Mouse (Mus musculus) neural tube, embryonic 13.5 days (tissue): ENCODE data around the gene Tpm1. TPM values are rescaled to one million over a fixed set of nuclear protein-coding genes. Genes with fewer than 3 reads are reported as not detected.
A peak's percentile ranks its signal among the peaks of the same experiment; 100 is the strongest.

ENCODE experiments used
- ATAC-seq: fragments of 200-750 bp; cut with Nextera tagmentation; 2 replicates; pipeline ENCODE4 v1.8.0; 2017; ENCODE audit warnings: low read depth, mild to moderate bottlenecking, moderate TSS enrichment, moderate library complexity
- H3K27ac ChIP-seq: fragments of 300-500 bp; sonication (generic); replicated peaks from 2 replicates; pipeline ENCODE4 v1.5.1; 2015; ENCODE audit warnings: moderate library complexity, mild to moderate bottlenecking, inconsistent platforms
- H3K27me3 ChIP-seq: fragments of 300-500 bp; sonication (generic); 2 replicates; pipeline ENCODE4 v1.6.1; 2015; ENCODE audit warnings: mild to moderate bottlenecking, inconsistent platforms
- H3K36me3 ChIP-seq: fragments of 300-500 bp; sonication (generic); 2 replicates; pipeline ENCODE4 v1.6.1; 2015; ENCODE audit warnings: mild to moderate bottlenecking, inconsistent platforms
- H3K4me1 ChIP-seq: fragments of 300-500 bp; sonication (generic); replicated peaks from 2 replicates; pipeline ENCODE4 v1.6.1; 2015; ENCODE audit warnings: inconsistent platforms
- H3K4me2 ChIP-seq: fragments of 300-500 bp; sonication (generic); 2 replicates; pipeline ENCODE4 v1.6.1; 2015; ENCODE audit warnings: inconsistent platforms, mild to moderate bottlenecking, moderate library complexity
- H3K4me3 ChIP-seq: fragments of 300-500 bp; sonication (generic); 2 replicates; pipeline ENCODE4 v1.5.1; 2015; ENCODE audit warnings: mild to moderate bottlenecking, inconsistent platforms
- H3K9ac ChIP-seq: fragments of 300-500 bp; sonication (generic); 2 replicates; pipeline ENCODE4 v1.6.1; 2015; ENCODE audit warnings: moderate library complexity, mild to moderate bottlenecking, inconsistent platforms
- H3K9me3 ChIP-seq: fragments of 300-500 bp; sonication (generic); 2 replicates; pipeline ENCODE4 v1.6.1; 2016; ENCODE audit warnings: inconsistent platforms
- WGBS: fragments of 180-500 bp; shearing (Covaris S2); methylation state at CpG from one replicate; pipeline ENCODE4 v1.1.7; 2015; 5-methylcytosine and 5-hydroxymethylcytosine counted together
- polyA plus RNA-seq: library from polyadenylated mRNA; unstranded; fragments of >200 nt; fragmentation: Nextera tagmentation; extraction: Ambion mirVana; gene quantifications from 2 replicates; pipeline ENCODE4 v1.2.1, GENCODE M21; 2015

The Tpm1 gene
- polyA plus RNA-seq, 1 experiment from 2014 or later: 209 TPM

GRCm38 (mm10) chr9:67044551-67045305 is 4.5 kb downstream of the Tpm1 start:
- Histone ChIP-seq H3K4me1 (peaks cover 69% of the 10 kb centered on the region), H3K4me3 (no peak overlapping the region), H3K9me3 (no peaks in the 10 kb centered on the region), H3K27ac (peak overlapping the region; percentile 28; the same call in 1 of the 2 replicates), H3K4me2 (peak overlapping the region; percentile 75), H3K9ac (no peak overlapping the region), H3K27me3 (peaks cover 50% of the 10 kb centered on the region), H3K36me3 (no peaks in the 10 kb centered on the region)
- WGBS: 37% methylated on average over 9 of the region's 9 CpGs
- peak; percentile 28; the same call in 1 of the 2 replicates for ATAC-seq

DNA sequence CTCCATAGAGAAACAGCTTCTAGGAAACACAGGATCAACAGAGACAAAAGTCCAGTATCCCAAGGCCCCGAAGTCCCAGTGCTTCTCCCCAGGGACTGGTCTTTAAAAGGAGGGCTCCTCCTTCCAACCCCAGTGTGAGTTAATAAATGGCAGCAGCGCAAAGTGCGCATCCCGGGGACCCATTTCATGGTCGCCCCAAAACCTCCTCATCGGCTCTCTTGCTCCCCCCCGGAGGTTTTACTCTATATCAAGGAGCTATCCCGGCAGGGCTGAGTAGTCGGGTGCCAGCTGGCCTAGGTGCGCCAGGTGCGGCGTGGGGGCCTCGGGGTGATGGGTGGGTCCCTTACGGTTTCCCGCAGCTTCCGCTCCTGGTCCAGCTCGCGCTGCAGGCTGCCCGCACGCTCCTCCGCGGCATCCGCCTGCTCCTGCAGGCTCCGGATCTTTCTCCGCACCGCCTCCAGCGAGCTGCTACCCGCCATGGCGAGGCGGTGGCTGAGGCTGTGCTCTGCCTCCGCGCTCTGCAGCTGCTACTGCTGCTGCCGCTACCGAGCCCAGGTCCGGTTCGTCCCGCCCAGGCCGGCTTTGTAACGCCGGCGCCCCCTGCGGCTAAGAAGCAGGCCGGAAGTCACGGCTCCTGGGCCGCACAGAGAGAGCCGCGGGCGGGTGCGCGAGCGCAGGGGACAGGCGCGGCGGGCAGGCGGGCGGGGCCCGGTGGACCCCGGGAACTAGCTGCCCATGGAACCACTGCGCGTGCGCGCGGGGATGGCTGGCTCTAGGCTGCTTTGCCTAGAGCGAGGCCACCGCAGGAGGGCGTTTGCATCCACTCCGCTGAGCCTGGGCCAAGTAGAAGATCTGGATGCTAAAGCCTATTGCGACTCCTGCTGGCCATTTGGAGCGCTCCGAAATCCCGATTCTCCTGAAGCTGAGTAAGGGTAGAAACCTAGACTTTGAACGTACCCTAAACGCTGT is 5.7 kb downstream of the Tpm1 start:
- Histone ChIP-seq H3K9ac (peak overlapping the region; percentile 94), H3K36me3 (no peaks in the 10 kb centered on the region), H3K4me1 (peaks cover 66% of the 10 kb centered on the region), H3K4me3 (peak overlapping the region; percentile 87), H3K4me2 (peak overlapping the region; percentile 75), H3K9me3 (no peaks in the 10 kb centered on the region), H3K27ac (peak overlapping the region; percentile 98), H3K27me3 (peaks cover 38% of the 10 kb centered on the region)
- ATAC-seq: peak; percentile 94
- under 1% methylated on average over 72 of the region's 73 CpGs for WGBS

GRCm38 (mm10) chr9:67042813-67043207 is 6.4 kb downstream of the Tpm1 start:
- peaks cover 30% of the 10 kb centered on the region for H3K27me3 ChIP-seq
- peak overlapping the region; percentile 94 for H3K9ac ChIP-seq
- peak overlapping the region; percentile 75 for H3K4me2 ChIP-seq
- 17% methylated on average over 6 of the region's 6 CpGs for WGBS
- no peaks in the 10 kb centered on the region for H3K36me3 ChIP-seq
- H3K4me1 ChIP-seq: peaks cover 59% of the 10 kb centered on the region
- no peaks in the 10 kb centered on the region for H3K9me3 ChIP-seq
- peak overlapping the region; percentile 87 for H3K4me3 ChIP-seq
- ATAC-seq: no peak
- peak overlapping the region; percentile 98 for H3K27ac ChIP-seq

GRCm38 (mm10) chr9:67041840-67042812 is 7.1 kb downstream of the Tpm1 start:
- H3K9me3 ChIP-seq: no peaks in the 10 kb centered on the region
- H3K4me3 ChIP-seq: peak overlapping the region; percentile 87
- H3K9ac ChIP-seq: peak overlapping the region; percentile 94
- ATAC-seq: no peak
- WGBS: 35% methylated on average over 14 of the region's 14 CpGs
- no peak overlapping the region for H3K27ac ChIP-seq
- H3K27me3 ChIP-seq: peaks cover 24% of the 10 kb centered on the region
- H3K4me1 ChIP-seq: peaks cover 55% of the 10 kb centered on the region
- H3K4me2 ChIP-seq: peak overlapping the region; percentile 75
- H3K36me3 ChIP-seq: 0 out of 2 replicates have a peak, but pooled peaks cover 3% of the 10 kb centered on the region

GRCm38 (mm10) chr9:67040963-67041839 is 8.0 kb downstream of the Tpm1 start:
- H3K9ac ChIP-seq: peak overlapping the region; percentile 94
- H3K4me2 ChIP-seq: peak overlapping the region; percentile 75
- H3K9me3 ChIP-seq: no peaks in the 10 kb centered on the region
- H3K27ac ChIP-seq: no peak overlapping the region
- peaks cover 5% of the 10 kb centered on the region for H3K36me3 ChIP-seq
- peaks cover 14% of the 10 kb centered on the region for H3K27me3 ChIP-seq
- peak overlapping the region; percentile 87 for H3K4me3 ChIP-seq
- ATAC-seq: no peak
- WGBS: 61% methylated on average over 4 of the region's 4 CpGs
- peaks cover 57% of the 10 kb centered on the region for H3K4me1 ChIP-seq

DNA sequence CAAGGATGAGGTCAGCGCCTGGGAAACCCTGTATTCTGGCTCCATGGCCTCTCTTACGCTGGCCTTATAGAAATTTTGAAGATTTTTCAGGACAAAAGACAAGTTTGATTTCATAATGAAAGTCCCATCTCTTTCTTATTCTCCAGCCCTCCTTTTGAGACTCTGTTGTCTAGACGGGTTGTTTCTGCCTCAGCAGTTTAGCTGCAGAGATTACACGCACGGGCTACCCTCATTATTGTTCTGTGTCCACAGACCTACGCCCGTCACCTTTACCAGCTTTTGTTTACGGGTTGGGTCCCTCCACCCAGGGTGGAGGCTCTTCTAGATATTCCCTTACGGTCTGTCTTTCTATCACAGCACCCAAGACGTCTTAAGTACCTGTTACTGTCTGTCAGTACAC is 9.3 kb downstream of the Tpm1 start:
- Histone ChIP-seq H3K27me3 (0 out of 2 replicates have a peak, but pooled peaks cover 3% of the 10 kb centered on the region), H3K36me3 (peaks cover 18% of the 10 kb centered on the region), H3K4me3 (no peak overlapping the region), H3K27ac (no peak overlapping the region), H3K9me3 (peaks cover 5% of the 10 kb centered on the region; the same call in 1 of the 2 replicates), H3K4me1 (peaks cover 57% of the 10 kb centered on the region), H3K9ac (no peak overlapping the region), H3K4me2 (peak overlapping the region; percentile 75)
- WGBS: 44% methylated on average over 10 of the region's 10 CpGs
- ATAC-seq: no peak

GRCm38 (mm10) chr9:67038686-67039085 is 10.5 kb downstream of the Tpm1 start:
- no peak for ATAC-seq
- H3K4me2 ChIP-seq: no peak overlapping the region
- H3K4me1 ChIP-seq: peaks cover 53% of the 10 kb centered on the region
- H3K4me3 ChIP-seq: no peak overlapping the region
- WGBS: 96% methylated on average over 7 of the region's 7 CpGs
- no peak overlapping the region for H3K9ac ChIP-seq
- no peaks in the 10 kb centered on the region for H3K27me3 ChIP-seq
- no peak overlapping the region for H3K27ac ChIP-seq
- H3K9me3 ChIP-seq: peaks cover 7% of the 10 kb centered on the region; the same call in 1 of the 2 replicates
- H3K36me3 ChIP-seq: peaks cover 30% of the 10 kb centered on the region

GRCm38 (mm10) chr9:67037666-67038065 is 11.5 kb downstream of the Tpm1 start:
- WGBS: 93% methylated on average over 4 of the region's 4 CpGs

DNA sequence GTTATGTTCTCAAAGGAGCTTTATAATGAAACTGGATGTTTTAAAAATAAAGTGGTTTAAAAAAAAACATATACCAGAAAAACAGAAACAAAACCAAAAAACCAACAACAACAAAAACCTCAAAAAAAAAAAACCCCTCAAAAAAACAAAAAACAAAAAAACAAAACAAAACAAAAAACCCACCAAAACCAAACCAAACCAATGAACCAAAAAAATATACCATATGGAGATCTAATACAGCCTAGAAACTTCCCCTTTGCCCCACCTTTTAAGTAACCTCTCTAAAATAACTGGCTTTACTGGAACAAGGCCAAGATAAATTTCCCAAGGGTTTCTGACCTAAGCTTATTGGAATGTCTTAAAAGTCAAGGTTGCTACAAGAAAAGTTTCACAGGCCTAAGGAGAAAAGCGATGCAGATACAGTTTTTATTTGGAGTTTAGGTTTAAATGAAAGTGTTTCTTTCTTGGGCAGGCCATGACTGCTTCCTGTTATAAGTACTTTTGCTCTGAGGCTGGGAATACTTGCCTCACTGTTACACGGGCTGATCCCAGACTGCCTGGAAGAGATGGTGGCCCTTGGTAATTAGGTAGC is 12.6 kb downstream of the Tpm1 start:
- Histone ChIP-seq H3K4me1 (peaks cover 36% of the 10 kb centered on the region), H3K9me3 (peaks cover 7% of the 10 kb centered on the region; the same call in 1 of the 2 replicates), H3K36me3 (peaks cover 51% of the 10 kb centered on the region), H3K4me2 (no peak overlapping the region), H3K9ac (no peak overlapping the region), H3K27me3 (no peaks in the 10 kb centered on the region), H3K4me3 (no peak overlapping the region), H3K27ac (0 out of 2 replicates have a peak overlapping the region, but pooled peaks have one; percentile 23)
- 75% methylated on average over 2 of the region's 2 CpGs for WGBS
- ATAC-seq: no peak

More at GRCm38 (mm10) chr9:67037666-67038065, 11.5 kb downstream of the Tpm1 start:
- no peaks in the 10 kb centered on the region for H3K27me3 ChIP-seq
- no peak for ATAC-seq
- H3K9ac ChIP-seq: no peak overlapping the region
- H3K27ac ChIP-seq: no peak overlapping the region
- H3K4me2 ChIP-seq: no peak overlapping the region
- peaks cover 7% of the 10 kb centered on the region; the same call in 1 of the 2 replicates for H3K9me3 ChIP-seq
- H3K36me3 ChIP-seq: peaks cover 40% of the 10 kb centered on the region
- H3K4me1 ChIP-seq: peaks cover 47% of the 10 kb centered on the region
- no peak overlapping the region for H3K4me3 ChIP-seq

DNA sequence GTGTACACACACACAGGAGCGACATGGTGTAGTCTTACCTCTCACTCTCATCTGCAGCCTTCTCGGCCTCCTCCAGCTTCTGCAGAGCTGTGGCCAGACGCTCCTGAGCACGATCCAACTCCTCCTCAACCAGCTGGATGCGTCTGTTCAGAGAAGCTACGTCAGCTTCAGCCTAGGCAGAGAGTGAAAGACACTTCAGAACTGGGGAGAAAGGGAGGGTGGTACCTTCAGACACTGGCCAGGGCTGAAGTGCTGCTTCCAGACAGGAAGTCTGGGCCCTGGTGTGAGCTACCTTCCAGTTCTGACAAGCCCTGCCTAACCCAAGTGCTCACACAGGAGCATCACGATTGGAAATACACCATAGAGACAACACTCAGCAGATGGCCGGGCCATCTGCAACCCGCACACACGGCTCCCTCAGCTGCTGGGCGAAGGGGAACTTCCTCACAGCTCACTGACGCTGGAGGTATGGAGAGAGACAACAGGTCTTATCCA is 13.2 kb downstream of the Tpm1 start:
- H3K4me2 ChIP-seq: no peak overlapping the region
- peaks cover 56% of the 10 kb centered on the region for H3K36me3 ChIP-seq
- H3K27ac ChIP-seq: no peak overlapping the region; the same call in 1 of the 2 replicates
- no peak overlapping the region for H3K4me3 ChIP-seq
- H3K9ac ChIP-seq: no peak overlapping the region
- no peaks in the 10 kb centered on the region for H3K27me3 ChIP-seq
- peaks cover 7% of the 10 kb centered on the region; the same call in 1 of the 2 replicates for H3K9me3 ChIP-seq
- peaks cover 30% of the 10 kb centered on the region for H3K4me1 ChIP-seq
- ATAC-seq: no peak
- 85% methylated on average over 12 of the region's 12 CpGs for WGBS
